ENCODE assay signal across 10 mouse cellular contexts in the genomic region with DNA sequence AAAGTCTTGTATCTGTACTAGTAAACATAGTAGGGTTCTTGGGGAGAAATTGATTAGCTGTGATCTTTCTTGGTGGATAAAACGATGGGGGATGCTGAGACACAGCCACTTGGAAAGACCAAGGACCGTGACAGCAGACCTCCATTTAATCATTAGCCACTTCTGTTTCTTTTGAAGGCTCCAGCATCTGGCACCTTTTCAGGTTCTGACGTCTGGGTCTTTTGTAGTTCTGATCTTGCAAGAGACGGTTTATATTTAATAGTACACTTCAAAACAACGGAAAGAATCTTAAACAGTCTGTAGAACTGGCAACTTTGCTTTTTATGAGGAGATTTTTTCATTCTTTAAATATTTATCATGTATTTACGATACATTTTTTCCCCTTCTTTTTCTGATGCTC.
DNase-seq lines count a peak whose midpoint lies in the region; ATAC-seq and TF ChIP-seq lines count a peak whose summit lies in the region.
"Had no signal": no experiment of that assay in that cellular context is flagged by ENCODE, and none has a peak within 500 bp of the region (broad histone marks: within the 10 kb centered on the region; RNA-seq: fewer than 3 reads in every experiment).

No protein-coding gene starts in this region.

- no peaks in the 10 kb centered on the region for H3K79me2 ChIP-seq in liver, adult 2 months (ENCODE audit: control insufficient read depth, insufficient read depth, low read length)

- no peak for DNase-seq in heart, postnatal 14 days
- DNase-seq in liver, adult 2 months (ENCODE audit: extremely low read depth, low read depth, low spot score), result peak; percentile 24
- no peak for DNase-seq in liver
- DNase-seq in brain, embryonic 14.5 days (ENCODE audit: low read depth), result peak; percentile 57
- DNase-seq in MN1 (ENCODE audit: low spot score), result no peak
- DNase-seq: adrenal gland, postnatal 25 days; lung, postnatal 14 days had no signal

- TF ChIP-seq CTCF in liver, adult 2 months (IDR thresholded peaks at IDR 0.05; ENCODE audit: low read depth, low read length), result no peak
- no peak for TF ChIP-seq CTCF in brain, embryonic 14.5 days (IDR thresholded peaks at IDR 0.05; ENCODE audit: borderline replicate concordance, extremely low read depth, insufficient read depth, insufficient read length)

- peaks cover 20% of the 10 kb centered on the region for H3K4me1 ChIP-seq in heart, embryonic 16.5 days (ENCODE audit: control insufficient read depth, insufficient read depth, low read length)
- peaks cover 3% of the 10 kb centered on the region; the same call in 1 of the 2 replicates for H3K4me1 ChIP-seq in liver, adult 2 months (ENCODE audit: control insufficient read depth, insufficient read depth, low read length)
- no peaks in the 10 kb centered on the region for H3K4me1 ChIP-seq in intestine, embryonic 15.5 days (replicated peaks)

- no peak for TF ChIP-seq POLR2A in liver, adult 2 months (IDR thresholded peaks at IDR 0.05; ENCODE audit: extremely low read depth, insufficient read depth, low read length)
- no peak for TF ChIP-seq POLR2A in brain, embryonic 14.5 days (IDR thresholded peaks at IDR 0.05; ENCODE audit: borderline replicate concordance, extremely low read depth, insufficient read depth, insufficient read length, poor library complexity, severe bottlenecking)

- no peaks in the 10 kb centered on the region for H3K27me3 ChIP-seq in heart, embryonic 16.5 days (ENCODE audit: control insufficient read depth, insufficient read depth, low read length)
- no peaks in the 10 kb centered on the region for H3K27me3 ChIP-seq in liver, adult 2 months (ENCODE audit: control insufficient read depth, insufficient read depth, low read length)
- H3K27me3 ChIP-seq in intestine, embryonic 15.5 days (replicated peaks), result no peaks in the 10 kb centered on the region
- H3K27me3 ChIP-seq: hindbrain, embryonic 12.5 days had no signal

- 24% methylated on average over 6 of the region's 6 CpGs for WGBS in heart, embryonic 16.5 days
- 26% methylated on average over 6 of the region's 6 CpGs for WGBS in liver, adult 2 months
- 32% methylated on average over 6 of the region's 6 CpGs for WGBS in intestine, embryonic 15.5 days

- no peak overlapping the region for H3K9ac ChIP-seq in heart, embryonic 16.5 days (ENCODE audit: low read length)
- H3K9ac ChIP-seq in liver, adult 2 months (ENCODE audit: low read depth, low read length), result no peak overlapping the region
- no peak overlapping the region for H3K9ac ChIP-seq in intestine, embryonic 15.5 days
- H3K9ac ChIP-seq: hindbrain, embryonic 12.5 days had no signal

- no peaks in the 10 kb centered on the region for H3K9me3 ChIP-seq in heart, embryonic 16.5 days (replicated peaks; ENCODE audit: control insufficient read depth, low read length)
- H3K9me3 ChIP-seq in intestine, embryonic 15.5 days, result no peaks in the 10 kb centered on the region
- H3K9me3 ChIP-seq: hindbrain, embryonic 12.5 days had no signal

- no peaks in the 10 kb centered on the region for H3K36me3 ChIP-seq in heart, embryonic 16.5 days (ENCODE audit: control insufficient read depth, insufficient read depth)
- H3K36me3 ChIP-seq in liver, adult 2 months (ENCODE audit: control insufficient read depth, insufficient read depth, low read length), result no peaks in the 10 kb centered on the region
- no peaks in the 10 kb centered on the region for H3K36me3 ChIP-seq in intestine, embryonic 15.5 days
- H3K36me3 ChIP-seq: hindbrain, embryonic 12.5 days had no signal

- intact Hi-C loops in heart, postnatal 14 days (cut with DNase I), result no loop called here

- ATAC-seq in heart, embryonic 16.5 days (replicated peaks; ENCODE audit: extremely low read depth, insufficient read depth, low FRiP score), result no peak
- no peak for ATAC-seq in intestine, embryonic 15.5 days

- no peak overlapping the region for H3K4me3 ChIP-seq in heart, embryonic 16.5 days (ENCODE audit: low read length)
- no peak overlapping the region for H3K4me3 ChIP-seq in liver, adult 2 months (ENCODE audit: insufficient read depth, low read depth, low read length)
- no peak overlapping the region for H3K4me3 ChIP-seq in intestine, embryonic 15.5 days (replicated peaks)
- H3K4me3 ChIP-seq: hindbrain, embryonic 12.5 days had no signal

- no peak overlapping the region for H3K27ac ChIP-seq in heart, embryonic 16.5 days (ENCODE audit: low read length)
- no peak overlapping the region for H3K27ac ChIP-seq in liver, adult 2 months (replicated peaks; ENCODE audit: insufficient read depth, low read depth, low read length)
- H3K27ac ChIP-seq in intestine, embryonic 15.5 days, result no peak overlapping the region
- H3K27ac ChIP-seq: hindbrain, embryonic 12.5 days had no signal

- H3K4me2 ChIP-seq in heart, embryonic 16.5 days (ENCODE audit: low read depth, low read length), result peak overlapping the region; percentile 51
- peak overlapping the region; percentile 39; the same call in 1 of the 2 replicates for H3K4me2 ChIP-seq in intestine, embryonic 15.5 days (replicated peaks)
- H3K4me2 ChIP-seq: hindbrain, embryonic 12.5 days had no signal

Comparison
In these comparisons a context has a peak if more than half of its experiments do, and no peak if none do; other contexts are left out.
1. DNase-seq: peak in liver, adult 2 months (single experiment) and brain, embryonic 14.5 days (single experiment); none in heart, postnatal 14 days (0 of 2), liver (single experiment) and MN1 (single experiment).